Mouse (Mus musculus): ENCODE measurements at regions not wholly inside any gene's neighbourhood (a gene's known extent, or its start where the extent isn't known, plus 50 kb on each side); places are given as distances from the start of the nearest gene placed in this dataset.

GRCm38 (mm10) chr7:114345860-114346259 lies 69.2 kb upstream of the Pde3b start:
- DNase-seq: no peak

GRCm38 (mm10) chr7:114347006-114347405 lies 68.1 kb upstream of the Pde3b start:
- no peak for DNase-seq

GRCm38 (mm10) chr7:114350968-114351367 lies 64.1 kb upstream of the Pde3b start:
- DNase-seq: no peak

GRCm38 (mm10) chr7:114356381-114356780 lies 58.7 kb upstream of the Pde3b start:
- no peak for DNase-seq

GRCm38 (mm10) chr7:114362166-114362565 lies 52.9 kb upstream of the Pde3b start:
- DNase-seq: no peak

GRCm38 (mm10) chr7:114364041-114364440 lies 51.0 kb upstream of the Pde3b start:
- peak; percentile 43 for DNase-seq
